Mouse (Mus musculus): Measurements from ENCODE around the gene Pja2. TPM values are rescaled to one million over a fixed set of nuclear protein-coding genes. Genes with fewer than 3 reads are reported as not detected.
"Not testable (repeated sequence)": the region's sequence is repeated elsewhere in the genome, so short reads cannot be mapped to it uniquely, and the experiment has no call there.

Pja2 gene
- polyA plus RNA-seq, 1 experiment from 2014 or later: 151 TPM

GRCm38 (mm10) chr17:64332770-64333096 lies 1.0 kb upstream of the Pja2 start:
- no peaks in the 10 kb centered on the region for H3K9me3 ChIP-seq
- peak overlapping the region; percentile 77 for H3K9ac ChIP-seq
- peak overlapping the region; percentile 51 for H3K4me3 ChIP-seq
- no peaks in the 10 kb centered on the region for H3K27me3 ChIP-seq
- peaks cover 26% of the 10 kb centered on the region for H3K4me1 ChIP-seq (replicated peaks)
- 23% methylated on average over 5 of the region's 5 CpGs for WGBS
- H3K4me2 ChIP-seq: peak overlapping the region; percentile 76
- peak overlapping the region; percentile 89 for H3K27ac ChIP-seq (replicated peaks)
- ATAC-seq (ENCODE audit: low read depth): no peak
- no peaks in the 10 kb centered on the region for H3K36me3 ChIP-seq

DNA sequence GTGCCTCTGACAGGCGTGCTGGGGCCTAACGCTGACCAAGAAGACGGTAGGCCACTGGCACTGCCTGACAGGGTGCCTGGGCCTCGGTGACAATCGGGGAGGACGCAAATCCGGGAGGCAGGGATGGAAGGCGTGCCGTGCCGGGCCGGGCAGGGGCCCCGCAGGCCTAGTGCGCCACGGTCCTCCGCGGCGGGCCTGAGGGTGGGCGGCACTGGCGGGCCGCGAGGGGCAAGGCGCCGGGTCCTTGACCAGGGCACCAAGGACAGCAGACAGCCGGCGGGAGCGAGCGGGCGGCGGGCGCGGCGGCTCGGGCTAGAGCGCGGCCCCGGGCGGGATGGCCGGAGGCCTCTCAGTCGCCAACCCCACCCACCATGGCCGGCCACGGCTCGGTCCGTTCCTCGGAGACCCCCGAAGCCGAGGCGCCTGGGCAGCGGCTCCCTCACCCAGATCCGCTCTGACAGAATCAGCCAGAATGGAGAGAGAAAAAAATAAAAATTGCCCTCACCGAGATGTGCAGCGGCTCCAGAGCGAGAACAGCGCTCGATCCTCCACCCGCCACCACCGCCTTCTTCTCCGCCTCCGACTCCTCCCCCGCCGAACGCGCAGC lies 322 bp downstream of the Pja2 start:
- ATAC-seq (ENCODE audit: low read depth): peak; percentile 51
- H3K4me2 ChIP-seq: peak overlapping the region; percentile 59

DNA sequence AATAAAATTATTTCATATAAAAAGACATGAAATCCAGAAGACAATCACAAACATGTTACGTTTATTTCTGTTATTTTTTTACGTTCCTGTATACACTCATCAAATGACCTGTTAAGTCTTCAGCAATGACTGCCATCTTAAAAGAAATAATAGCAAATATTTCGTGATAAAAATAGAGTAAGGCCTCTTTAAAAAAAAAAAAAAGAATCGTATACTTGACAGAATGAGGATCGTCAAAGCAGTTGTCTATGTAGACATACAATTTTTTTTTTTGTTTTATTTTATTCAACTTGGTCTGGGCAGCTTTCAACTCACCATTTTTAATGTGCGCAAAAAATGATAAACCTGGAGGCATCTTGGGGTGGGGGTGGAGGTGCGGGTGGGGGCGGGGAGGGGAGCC lies 831 bp downstream of the Pja2 start:
- ATAC-seq (ENCODE audit: low read depth): no peak
- Histone ChIP-seq H3K36me3 (no peaks in the 10 kb centered on the region), H3K27ac (replicated peaks) (peak overlapping the region; percentile 99), H3K9me3 (no peaks in the 10 kb centered on the region), H3K4me3 (peak overlapping the region; percentile 99), H3K4me1 (replicated peaks) (peaks cover 30% of the 10 kb centered on the region), H3K9ac (peak overlapping the region; percentile 100), H3K4me2 (peak overlapping the region; percentile 59), H3K27me3 (no peaks in the 10 kb centered on the region)
- 23% methylated on average over 8 of the region's 8 CpGs for WGBS

More for the DNA sequence above, 322 bp downstream of the Pja2 start:
- H3K36me3 ChIP-seq: no peaks in the 10 kb centered on the region
- under 1% methylated on average over 60 of the region's 62 CpGs for WGBS
- peak overlapping the region; percentile 99 for H3K4me3 ChIP-seq
- peak overlapping the region; percentile 100 for H3K9ac ChIP-seq
- no peaks in the 10 kb centered on the region for H3K27me3 ChIP-seq
- peaks cover 30% of the 10 kb centered on the region for H3K4me1 ChIP-seq (replicated peaks)
- H3K27ac ChIP-seq (replicated peaks): peak overlapping the region; percentile 99
- no peaks in the 10 kb centered on the region for H3K9me3 ChIP-seq

DNA sequence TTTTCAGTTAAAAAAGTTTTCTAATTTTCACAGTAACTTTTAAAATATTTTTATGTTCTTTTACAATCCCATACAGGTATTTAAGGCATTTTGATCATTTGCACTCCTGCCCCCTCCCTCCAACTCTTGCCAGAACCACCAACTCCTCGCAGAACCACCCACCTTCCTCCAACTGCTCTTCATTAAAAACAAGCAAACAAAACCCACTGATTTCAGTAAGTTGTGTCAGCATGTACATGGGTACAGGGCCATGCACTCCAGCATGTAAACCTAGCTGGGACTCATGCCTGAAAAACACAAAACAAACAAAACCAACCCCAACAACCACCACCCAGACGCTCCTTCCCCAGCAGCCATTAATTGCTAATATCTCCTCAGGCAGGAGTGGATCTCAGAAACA lies 7.2 kb downstream of the Pja2 start:
- no peaks in the 10 kb centered on the region for H3K9me3 ChIP-seq
- no peak overlapping the region for H3K27ac ChIP-seq (replicated peaks)
- H3K4me2 ChIP-seq: no peak overlapping the region
- no peaks in the 10 kb centered on the region for H3K27me3 ChIP-seq
- peaks cover 14% of the 10 kb centered on the region; the same call in 1 of the 2 replicates for H3K4me1 ChIP-seq (replicated peaks)
- no peak for ATAC-seq (ENCODE audit: low read depth)
- H3K36me3 ChIP-seq: 0 out of 2 replicates have a peak, but pooled peaks cover 5% of the 10 kb centered on the region
- no peak overlapping the region for H3K4me3 ChIP-seq
- 72% methylated on average over 2 of the region's 2 CpGs for WGBS
- H3K9ac ChIP-seq: no peak overlapping the region

DNA sequence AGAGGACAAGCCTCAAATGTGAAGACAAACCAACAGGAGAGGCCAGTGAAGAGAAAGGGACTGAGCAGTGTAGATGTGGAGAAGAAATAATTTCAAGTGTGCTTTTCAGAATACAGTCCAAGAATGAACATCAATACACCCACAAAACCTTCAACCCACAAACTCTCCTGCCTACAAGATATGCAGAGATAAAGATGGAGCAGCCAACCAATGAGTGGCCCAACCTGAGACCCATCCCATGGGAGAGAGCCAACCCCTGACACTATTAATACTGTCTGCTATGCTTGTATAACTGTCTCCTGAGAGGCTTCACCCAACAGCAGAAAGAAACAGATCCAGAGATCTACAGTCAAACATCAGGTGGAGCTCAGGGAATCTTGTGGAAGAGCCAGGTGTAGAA lies 16.3 kb downstream of the Pja2 start:
- no peaks in the 10 kb centered on the region for H3K27me3 ChIP-seq
- no peak overlapping the region for H3K4me2 ChIP-seq
- no peaks in the 10 kb centered on the region for H3K9me3 ChIP-seq
- H3K9ac ChIP-seq: no peak overlapping the region
- no peak overlapping the region for H3K4me3 ChIP-seq
- H3K4me1 ChIP-seq (replicated peaks): no peaks in the 10 kb centered on the region
- H3K36me3 ChIP-seq: peaks cover 14% of the 10 kb centered on the region
- H3K27ac ChIP-seq (replicated peaks): no peak overlapping the region
- ATAC-seq (ENCODE audit: low read depth): no peak

DNA sequence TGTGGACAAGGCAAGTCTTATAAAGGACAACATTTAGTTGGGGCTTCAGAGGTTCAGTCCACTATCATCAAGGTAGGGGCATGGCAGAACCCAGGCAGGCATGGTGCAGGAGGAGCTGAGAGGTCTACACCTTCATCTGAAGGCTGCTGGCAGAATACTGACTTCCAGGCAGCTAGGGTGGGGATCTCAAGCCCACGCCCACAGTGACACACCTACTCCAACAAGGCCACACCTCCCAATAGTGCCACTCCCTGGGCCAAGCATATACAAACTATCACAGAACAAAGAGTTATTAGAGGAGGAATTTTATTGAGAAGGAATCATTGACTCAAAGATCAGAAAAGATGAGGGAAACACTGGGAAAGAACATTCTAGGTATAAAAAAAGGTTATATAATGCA lies 17.2 kb downstream of the Pja2 start:
- H3K27me3 ChIP-seq; H3K4me1 ChIP-seq (replicated peaks); H3K4me2 ChIP-seq; H3K27ac ChIP-seq (replicated peaks); H3K9ac ChIP-seq; H3K9me3 ChIP-seq; H3K4me3 ChIP-seq; ATAC-seq (ENCODE audit: low read depth): not testable (repeated sequence)
- WGBS: 81% methylated on average over 1 of the region's 1 CpGs
- H3K36me3 ChIP-seq: peaks cover 16% of the 10 kb centered on the region

GRCm38 (mm10) chr17:64297628-64298027 lies 34.1 kb downstream of the Pja2 start:
- Histone ChIP-seq H3K4me3 (no peak overlapping the region), H3K27ac (replicated peaks) (no peak overlapping the region), H3K27me3 (no peaks in the 10 kb centered on the region), H3K9ac (no peak overlapping the region), H3K36me3 (peaks cover 26% of the 10 kb centered on the region), H3K4me2 (no peak overlapping the region), H3K9me3 (no peaks in the 10 kb centered on the region), H3K4me1 (replicated peaks) (no peaks in the 10 kb centered on the region)
- no peak for ATAC-seq (ENCODE audit: low read depth)
- 90% methylated on average over 5 of the region's 5 CpGs for WGBS

GRCm38 (mm10) chr17:64292740-64293139 lies 39.0 kb downstream of the Pja2 start:
- H3K36me3 ChIP-seq: peaks cover 40% of the 10 kb centered on the region
- no peaks in the 10 kb centered on the region for H3K4me1 ChIP-seq (replicated peaks)
- H3K4me3 ChIP-seq: no peak overlapping the region
- H3K9me3 ChIP-seq: no peaks in the 10 kb centered on the region
- no peak for ATAC-seq (ENCODE audit: low read depth)
- no peaks in the 10 kb centered on the region for H3K27me3 ChIP-seq
- H3K27ac ChIP-seq (replicated peaks): no peak overlapping the region
- no peak overlapping the region for H3K9ac ChIP-seq
- no peak overlapping the region for H3K4me2 ChIP-seq
- 88% methylated on average over 8 of the region's 8 CpGs for WGBS

- H3K27me3 ChIP-seq: no peaks in the 10 kb centered on the region
- no peak overlapping the region for H3K27ac ChIP-seq (replicated peaks)
- H3K4me3 ChIP-seq: no peak overlapping the region
- WGBS: 61% methylated on average over 4 of the region's 4 CpGs
- no peak overlapping the region for H3K4me2 ChIP-seq
- no peak overlapping the region for H3K9ac ChIP-seq
- H3K36me3 ChIP-seq: peaks cover 54% of the 10 kb centered on the region
- no peak for ATAC-seq (ENCODE audit: low read depth)
- H3K4me1 ChIP-seq (replicated peaks): no peaks in the 10 kb centered on the region
- H3K9me3 ChIP-seq: no peaks in the 10 kb centered on the region
Measured at GRCm38 (mm10) chr17:64289684-64290083, 42.0 kb downstream of the Pja2 start.

GRCm38 (mm10) chr17:64288000-64288399 lies 43.7 kb downstream of the Pja2 start:
- WGBS: 89% methylated on average over 7 of the region's 7 CpGs
- Histone ChIP-seq H3K9me3 (no peaks in the 10 kb centered on the region), H3K36me3 (peaks cover 58% of the 10 kb centered on the region), H3K4me3 (no peak overlapping the region), H3K27me3 (no peaks in the 10 kb centered on the region), H3K9ac (no peak overlapping the region), H3K27ac (replicated peaks) (no peak overlapping the region), H3K4me2 (no peak overlapping the region), H3K4me1 (replicated peaks) (no peaks in the 10 kb centered on the region)
- no peak for ATAC-seq (ENCODE audit: low read depth)

- H3K4me3 ChIP-seq: no peak overlapping the region
- H3K4me2 ChIP-seq: no peak overlapping the region
- no peaks in the 10 kb centered on the region for H3K27me3 ChIP-seq
- H3K9ac ChIP-seq: no peak overlapping the region
- H3K9me3 ChIP-seq: no peaks in the 10 kb centered on the region
- H3K4me1 ChIP-seq (replicated peaks): no peaks in the 10 kb centered on the region
- H3K36me3 ChIP-seq: peaks cover 61% of the 10 kb centered on the region
- H3K27ac ChIP-seq (replicated peaks): no peak overlapping the region
- ATAC-seq (ENCODE audit: low read depth): no peak
- 84% methylated on average over 3 of the region's 3 CpGs for WGBS
Measured at GRCm38 (mm10) chr17:64286836-64287235, 44.9 kb downstream of the Pja2 start.

- not testable (repeated sequence) for H3K9ac ChIP-seq; H3K4me2 ChIP-seq; H3K27me3 ChIP-seq; ATAC-seq (ENCODE audit: low read depth); H3K4me3 ChIP-seq; H3K27ac ChIP-seq (replicated peaks); H3K9me3 ChIP-seq; H3K4me1 ChIP-seq (replicated peaks)
- WGBS: 71% methylated on average over 3 of the region's 3 CpGs
- peaks cover 62% of the 10 kb centered on the region for H3K36me3 ChIP-seq
Measured at GRCm38 (mm10) chr17:64281368-64281767, 50.3 kb downstream of the Pja2 start.

GRCm38 (mm10) chr17:64277649-64278212 lies 54.0 kb downstream of the Pja2 start:
- 75% methylated on average over 9 of the region's 9 CpGs for WGBS
- Histone ChIP-seq H3K36me3 (peaks cover 34% of the 10 kb centered on the region), H3K4me2 (no peak overlapping the region)

More at GRCm38 (mm10) chr17:64277649-64278212, 54.0 kb downstream of the Pja2 start:
- H3K4me1 ChIP-seq (replicated peaks): no peaks in the 10 kb centered on the region; the same call in 1 of the 2 replicates
- ATAC-seq (ENCODE audit: low read depth): no peak
- no peaks in the 10 kb centered on the region for H3K27me3 ChIP-seq
- H3K9ac ChIP-seq: no peak overlapping the region
- no peaks in the 10 kb centered on the region for H3K9me3 ChIP-seq
- H3K4me3 ChIP-seq: no peak overlapping the region
- no peak overlapping the region for H3K27ac ChIP-seq (replicated peaks)

Data from neural tube, embryonic 13.5 days (tissue).